Mouse (Mus musculus): ENCODE measurements around the gene Ercc6l2. TPM values are rescaled to one million over a fixed set of nuclear protein-coding genes. Genes with fewer than 3 reads are reported as not detected.
A peak's percentile ranks its signal among the peaks of the same experiment; 100 is the strongest.

The Ercc6l2 gene
- polyA plus RNA-seq, 1 experiment from 2014 or later = 29.5 TPM

DNA sequence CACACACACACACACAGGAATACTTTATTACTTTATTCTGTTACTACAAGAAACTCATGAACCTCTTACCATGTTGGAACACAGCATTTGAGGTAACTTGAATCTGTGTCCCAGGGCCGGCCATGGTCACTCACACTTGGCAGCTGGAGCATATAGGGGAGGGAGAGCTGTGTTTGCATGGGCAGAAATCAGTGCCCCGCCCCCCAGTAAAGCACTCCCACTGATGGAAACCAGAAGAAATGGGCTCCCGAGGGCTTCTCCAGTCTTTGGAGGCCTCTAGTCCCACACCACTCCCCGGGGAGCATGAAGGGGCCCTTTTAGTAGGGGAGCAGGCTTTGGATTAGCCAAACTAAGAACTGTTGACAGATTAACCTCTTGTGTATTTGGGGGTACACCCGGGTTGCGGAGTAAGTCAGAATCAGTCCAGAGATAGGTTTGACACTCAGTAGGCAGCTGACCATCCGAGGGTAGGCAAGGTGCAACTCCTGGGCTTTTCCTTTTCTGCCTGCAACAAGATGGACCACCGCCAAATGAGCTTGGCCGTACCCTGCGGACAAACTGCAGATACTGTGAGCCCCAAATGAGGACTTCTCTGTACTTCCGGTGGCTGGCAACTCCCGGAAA lies 85.8 kb downstream of the Ercc6l2 start:
- Histone ChIP-seq H3K9ac (replicated peaks; ENCODE audit: low read length) (no peak overlapping the region), H3K4me2 (ENCODE audit: low read depth, low read length) (peak overlapping the region; percentile 36), H3K27me3 (ENCODE audit: control insufficient read depth, insufficient read depth, low read length) (no peaks in the 10 kb centered on the region; the same call in 1 of the 2 replicates), H3K4me3 (ENCODE audit: low read depth, low read length) (0 out of 2 replicates have a peak overlapping the region, but pooled peaks have one; percentile 22), H3K4me1 (ENCODE audit: control insufficient read depth, insufficient read depth, low read length) (peaks cover 10% of the 10 kb centered on the region), H3K27ac (replicated peaks; ENCODE audit: low read depth, low read length) (no peak overlapping the region), H3K36me3 (replicated peaks; ENCODE audit: control insufficient read depth, insufficient read depth, low read depth, low read length) (no peaks in the 10 kb centered on the region), H3K9me3 (replicated peaks; ENCODE audit: control insufficient read depth, low read length) (no peaks in the 10 kb centered on the region)
- WGBS = 13% methylated on average over 12 of the region's 12 CpGs
- DNase-seq (ENCODE audit: low spot score) (no peak), ATAC-seq (replicated peaks; ENCODE audit: insufficient number of reproducible peaks, low FRiP score, low TSS enrichment, low read depth) (peak; percentile 21; the same call in 1 of the 2 replicates)

DNA sequence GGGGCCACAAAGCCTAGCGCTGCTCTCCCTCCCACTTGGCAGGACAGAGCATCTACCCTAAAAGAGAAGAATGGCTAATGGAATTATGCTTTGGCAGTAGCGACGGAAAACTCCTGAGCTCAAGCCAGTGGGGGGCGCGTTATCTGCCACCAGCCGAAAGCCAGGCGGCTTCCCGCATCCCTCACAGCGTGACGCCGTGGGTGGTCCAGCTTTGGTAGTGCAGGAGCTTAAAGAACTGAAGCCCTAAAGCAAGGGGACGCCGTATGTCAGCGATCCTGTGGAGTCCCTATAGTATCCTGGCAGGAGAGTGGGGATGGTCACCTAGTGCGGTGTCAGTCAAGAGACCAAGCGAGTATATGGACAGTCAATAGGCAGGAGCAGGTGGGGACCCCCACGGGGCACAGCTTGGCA lies 86.3 kb downstream of the Ercc6l2 start:
- peak; percentile 50; the same call in 1 of the 2 replicates for ATAC-seq (replicated peaks; ENCODE audit: insufficient number of reproducible peaks, low FRiP score, low TSS enrichment, low read depth)
- peak overlapping the region; percentile 22 for H3K4me3 ChIP-seq (ENCODE audit: low read depth, low read length)
- H3K36me3 ChIP-seq (replicated peaks; ENCODE audit: control insufficient read depth, insufficient read depth, low read depth, low read length) = no peaks in the 10 kb centered on the region
- WGBS = 1% methylated on average over 17 of the region's 17 CpGs
- peak overlapping the region; percentile 41; the same call in 1 of the 2 replicates for H3K27ac ChIP-seq (replicated peaks; ENCODE audit: low read depth, low read length)
- H3K9ac ChIP-seq (replicated peaks; ENCODE audit: low read length) = peak overlapping the region; percentile 44; the same call in 1 of the 2 replicates
- H3K4me2 ChIP-seq (ENCODE audit: low read depth, low read length) = peak overlapping the region; percentile 36
- no peaks in the 10 kb centered on the region; the same call in 1 of the 2 replicates for H3K27me3 ChIP-seq (ENCODE audit: control insufficient read depth, insufficient read depth, low read length)
- H3K9me3 ChIP-seq (replicated peaks; ENCODE audit: control insufficient read depth, low read length) = no peaks in the 10 kb centered on the region
- peaks cover 10% of the 10 kb centered on the region for H3K4me1 ChIP-seq (ENCODE audit: control insufficient read depth, insufficient read depth, low read length)
- peak; percentile 81 for DNase-seq (ENCODE audit: low spot score)

DNA sequence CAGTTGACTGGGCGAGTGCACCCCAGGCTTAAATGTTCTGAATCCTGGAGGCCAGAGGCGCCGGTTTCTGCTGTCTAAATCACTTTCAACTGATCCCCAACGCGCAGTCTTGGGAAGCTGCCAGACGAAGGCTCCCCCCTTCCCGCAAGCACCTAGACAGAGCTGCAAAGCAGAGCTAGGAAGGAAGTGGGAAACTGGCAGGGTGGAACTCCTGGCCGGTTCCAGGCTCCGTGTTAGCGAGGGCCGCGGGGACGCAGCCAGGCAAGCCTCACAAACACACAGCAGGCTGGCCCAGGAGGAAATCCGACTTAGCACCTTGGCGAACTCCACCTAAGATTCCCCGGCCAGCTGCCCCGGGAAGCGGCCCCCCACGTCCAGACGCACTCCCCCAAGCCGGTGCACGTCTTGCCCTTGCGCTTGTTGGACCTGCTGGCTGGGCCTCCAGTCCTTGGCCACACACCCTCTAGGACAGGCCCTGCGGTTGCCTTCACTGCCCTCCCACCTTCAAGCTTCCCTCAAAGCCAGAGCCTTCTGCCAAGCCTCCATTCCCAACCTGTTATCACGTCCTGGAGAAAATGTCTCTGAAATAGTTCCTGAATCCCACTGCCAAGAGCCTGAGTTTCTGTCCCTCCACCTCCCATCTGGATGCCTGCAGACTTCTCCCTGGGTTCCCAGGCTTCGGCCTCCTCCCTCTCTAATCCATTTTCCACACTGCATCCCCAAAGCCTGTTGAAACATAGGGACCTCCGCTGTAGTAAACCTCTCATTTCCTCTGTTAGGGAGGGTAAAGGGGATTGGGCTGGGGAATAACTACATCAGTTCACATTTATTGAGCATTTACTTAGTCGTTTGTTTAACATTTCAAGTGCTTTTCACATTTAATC lies 86.9 kb downstream of the Ercc6l2 start:
- DNase-seq (ENCODE audit: low spot score) = peak; percentile 32
- Histone ChIP-seq H3K9ac (replicated peaks; ENCODE audit: low read length) (peak overlapping the region; percentile 44), H3K36me3 (replicated peaks; ENCODE audit: control insufficient read depth, insufficient read depth, low read depth, low read length) (no peaks in the 10 kb centered on the region), H3K27ac (replicated peaks; ENCODE audit: low read depth, low read length) (peak overlapping the region; percentile 41), H3K27me3 (ENCODE audit: control insufficient read depth, insufficient read depth, low read length) (no peaks in the 10 kb centered on the region; the same call in 1 of the 2 replicates), H3K9me3 (replicated peaks; ENCODE audit: control insufficient read depth, low read length) (no peaks in the 10 kb centered on the region), H3K4me1 (ENCODE audit: control insufficient read depth, insufficient read depth, low read length) (peaks cover 10% of the 10 kb centered on the region), H3K4me2 (ENCODE audit: low read depth, low read length) (peak overlapping the region; percentile 36), H3K4me3 (ENCODE audit: low read depth, low read length) (peak overlapping the region; percentile 22)
- WGBS = 12% methylated on average over 28 of the region's 28 CpGs
- ATAC-seq (replicated peaks; ENCODE audit: insufficient number of reproducible peaks, low FRiP score, low TSS enrichment, low read depth) = peak; percentile 71

DNA sequence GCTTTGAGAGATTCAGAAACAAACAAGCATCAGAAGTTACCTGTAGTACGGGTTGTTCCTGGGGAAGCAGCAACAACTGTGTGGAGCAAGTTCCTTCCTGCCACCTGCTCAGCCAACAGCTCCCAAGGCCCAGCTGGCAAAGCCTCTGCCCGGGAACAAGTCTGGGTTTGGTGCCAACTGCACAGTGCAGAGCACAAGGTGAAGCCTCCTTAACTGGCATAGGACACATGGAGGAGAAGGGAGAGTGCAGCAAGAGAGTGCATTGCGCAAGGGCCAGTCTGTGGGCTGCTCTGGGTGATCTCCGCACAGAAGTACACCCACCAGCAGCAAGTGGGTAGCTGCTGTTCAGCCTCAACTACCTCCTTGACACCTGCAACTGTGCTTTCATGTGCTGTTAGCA lies 91.5 kb downstream of the Ercc6l2 start:
- Histone ChIP-seq H3K36me3 (replicated peaks; ENCODE audit: control insufficient read depth, insufficient read depth, low read depth, low read length) (no peaks in the 10 kb centered on the region), H3K27ac (replicated peaks; ENCODE audit: low read depth, low read length) (no peak overlapping the region), H3K4me1 (ENCODE audit: control insufficient read depth, insufficient read depth, low read length) (peaks cover 5% of the 10 kb centered on the region; the same call in 1 of the 2 replicates), H3K4me2 (ENCODE audit: low read depth, low read length) (no peak overlapping the region), H3K4me3 (ENCODE audit: low read depth, low read length) (no peak overlapping the region), H3K27me3 (ENCODE audit: control insufficient read depth, insufficient read depth, low read length) (no peaks in the 10 kb centered on the region; the same call in 1 of the 2 replicates), H3K9me3 (replicated peaks; ENCODE audit: control insufficient read depth, low read length) (no peaks in the 10 kb centered on the region), H3K9ac (replicated peaks; ENCODE audit: low read length) (no peak overlapping the region)
- WGBS = 85% methylated on average over 4 of the region's 4 CpGs
- no peak for ATAC-seq (replicated peaks; ENCODE audit: insufficient number of reproducible peaks, low FRiP score, low TSS enrichment, low read depth)
- no peak for DNase-seq (ENCODE audit: low spot score)

DNA sequence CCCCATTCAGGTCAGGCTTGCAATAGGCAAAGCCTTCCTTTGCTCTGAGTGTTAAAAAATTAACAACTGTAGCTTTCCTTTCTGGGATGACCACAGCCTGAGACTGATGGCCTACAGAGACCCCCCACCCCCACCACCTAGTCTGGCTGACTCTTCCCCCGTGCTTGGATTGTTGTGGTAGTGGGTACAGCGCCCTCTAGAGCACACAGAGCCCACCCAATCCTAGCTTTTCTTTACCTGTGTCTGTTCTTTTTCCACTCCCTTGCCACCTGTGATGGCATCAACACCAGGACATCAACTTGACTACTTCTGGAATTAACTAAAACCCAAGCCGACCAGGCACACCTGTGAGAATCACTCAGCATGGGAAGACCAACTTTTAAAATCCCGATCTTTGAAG lies 92.4 kb downstream of the Ercc6l2 start:
- 47% methylated on average over 4 of the region's 4 CpGs for WGBS
- H3K27ac ChIP-seq (replicated peaks; ENCODE audit: low read depth, low read length) = no peak overlapping the region
- H3K4me2 ChIP-seq (ENCODE audit: low read depth, low read length) = no peak overlapping the region
- no peak for DNase-seq (ENCODE audit: low spot score)
- H3K4me3 ChIP-seq (ENCODE audit: low read depth, low read length) = no peak overlapping the region
- H3K36me3 ChIP-seq (replicated peaks; ENCODE audit: control insufficient read depth, insufficient read depth, low read depth, low read length) = no peaks in the 10 kb centered on the region
- no peaks in the 10 kb centered on the region for H3K9me3 ChIP-seq (replicated peaks; ENCODE audit: control insufficient read depth, low read length)
- H3K27me3 ChIP-seq (ENCODE audit: control insufficient read depth, insufficient read depth, low read length) = no peaks in the 10 kb centered on the region; the same call in 1 of the 2 replicates
- ATAC-seq (replicated peaks; ENCODE audit: insufficient number of reproducible peaks, low FRiP score, low TSS enrichment, low read depth) = no peak
- H3K9ac ChIP-seq (replicated peaks; ENCODE audit: low read length) = no peak overlapping the region
- no peaks in the 10 kb centered on the region for H3K4me1 ChIP-seq (ENCODE audit: control insufficient read depth, insufficient read depth, low read length)

DNA sequence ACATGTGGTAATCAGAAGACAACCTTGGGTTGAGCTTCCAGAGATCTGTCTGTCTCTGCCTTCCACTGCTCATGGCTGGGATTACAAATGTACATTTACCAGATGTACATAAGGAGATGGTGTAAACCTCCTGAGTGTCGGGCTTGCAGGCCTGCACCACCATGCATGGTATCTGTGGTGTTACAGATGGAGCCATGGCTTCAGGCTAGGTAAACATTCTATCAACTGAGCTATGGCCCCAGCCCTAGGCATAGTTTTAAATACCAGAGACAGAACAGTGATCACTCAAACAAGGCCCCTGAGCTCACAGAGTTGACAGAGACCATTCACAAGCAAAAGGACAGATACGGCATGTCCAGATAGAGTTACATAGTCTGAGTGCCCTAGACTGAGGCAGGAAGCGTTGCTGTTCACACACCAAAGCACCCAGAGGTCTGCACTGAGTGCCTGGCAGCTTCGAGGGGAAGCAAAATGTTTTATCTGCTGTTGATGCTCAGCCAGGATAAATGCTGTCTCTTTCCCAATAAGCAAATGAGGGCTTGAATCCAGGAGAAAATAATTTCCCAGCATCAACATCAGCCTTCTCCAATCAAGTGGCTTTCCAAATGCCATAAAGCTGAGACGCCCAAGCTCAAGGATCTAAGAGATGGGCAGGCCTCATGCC lies 95.2 kb downstream of the Ercc6l2 start:
- H3K9me3 ChIP-seq (replicated peaks; ENCODE audit: control insufficient read depth, low read length) = no peaks in the 10 kb centered on the region
- H3K9ac ChIP-seq (replicated peaks; ENCODE audit: low read length) = no peak overlapping the region
- H3K27me3 ChIP-seq (ENCODE audit: control insufficient read depth, insufficient read depth, low read length) = no peaks in the 10 kb centered on the region
- no peak overlapping the region for H3K4me2 ChIP-seq (ENCODE audit: low read depth, low read length)
- H3K4me3 ChIP-seq (ENCODE audit: low read depth, low read length) = no peak overlapping the region
- DNase-seq (ENCODE audit: low spot score) (no peak), ATAC-seq (replicated peaks; ENCODE audit: insufficient number of reproducible peaks, low FRiP score, low TSS enrichment, low read depth) (no peak)
- H3K36me3 ChIP-seq (replicated peaks; ENCODE audit: control insufficient read depth, insufficient read depth, low read depth, low read length) = no peaks in the 10 kb centered on the region
- 53% methylated on average over 5 of the region's 5 CpGs for WGBS
- H3K4me1 ChIP-seq (ENCODE audit: control insufficient read depth, insufficient read depth, low read length) = no peaks in the 10 kb centered on the region
- H3K27ac ChIP-seq (replicated peaks; ENCODE audit: low read depth, low read length) = no peak overlapping the region

DNA sequence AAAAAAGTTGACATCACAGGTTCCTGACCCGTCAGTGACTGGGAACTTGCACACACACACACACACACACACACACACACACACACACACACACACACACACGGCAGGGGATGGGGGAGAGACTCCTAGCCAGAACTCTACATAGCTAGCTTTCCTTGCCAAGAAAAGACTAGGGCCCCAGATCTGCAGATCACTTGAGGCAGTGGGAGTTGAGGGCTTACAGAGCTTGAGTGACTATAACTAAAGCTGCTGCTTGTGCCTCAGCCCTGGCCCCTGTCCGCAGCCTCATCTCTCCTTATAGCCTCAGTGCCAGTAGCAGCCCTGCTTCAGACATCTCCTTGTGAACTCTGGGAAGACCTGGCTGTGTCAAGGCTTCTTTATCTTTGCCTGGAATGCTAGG lies 96.6 kb downstream of the Ercc6l2 start:
- H3K4me3 ChIP-seq (ENCODE audit: low read depth, low read length) = no peak overlapping the region

More for the DNA sequence above, 96.6 kb downstream of the Ercc6l2 start:
- Histone ChIP-seq H3K36me3 (replicated peaks; ENCODE audit: control insufficient read depth, insufficient read depth, low read depth, low read length) (no peaks in the 10 kb centered on the region), H3K9ac (replicated peaks; ENCODE audit: low read length) (no peak overlapping the region), H3K27ac (replicated peaks; ENCODE audit: low read depth, low read length) (no peak overlapping the region), H3K4me2 (ENCODE audit: low read depth, low read length) (no peak overlapping the region), H3K9me3 (replicated peaks; ENCODE audit: control insufficient read depth, low read length) (no peaks in the 10 kb centered on the region), H3K27me3 (ENCODE audit: control insufficient read depth, insufficient read depth, low read length) (no peaks in the 10 kb centered on the region), H3K4me1 (ENCODE audit: control insufficient read depth, insufficient read depth, low read length) (no peaks in the 10 kb centered on the region)
- no peak for DNase-seq (ENCODE audit: low spot score)
- WGBS = 71% methylated on average over 3 of the region's 3 CpGs
- no peak for ATAC-seq (replicated peaks; ENCODE audit: insufficient number of reproducible peaks, low FRiP score, low TSS enrichment, low read depth)
